Mouse (Mus musculus): ENCODE data around the gene Adgrb3. TPM values are rescaled to one million over a fixed set of nuclear protein-coding genes. Genes with fewer than 3 reads are reported as not detected.

The Adgrb3 gene
- total RNA-seq, 2 experiments from 2014 or later = not detected

GRCm38 (mm10) chr1:25088010-25088719, 741.3 kb downstream of the Adgrb3 start:
- intact Hi-C loops (cut with DNase I) = no loop called here
- DNase-seq = no peak
- H3K27ac ChIP-seq = no peak overlapping the region
- no peak overlapping the region for H3K4me3 ChIP-seq
- TF ChIP-seq CTCF (IDR thresholded peaks at IDR 0.05) = no peak

GRCm38 (mm10) chr1:25085616-25086372, 743.7 kb downstream of the Adgrb3 start:
- TF ChIP-seq CTCF (IDR thresholded peaks at IDR 0.05) = no peak
- intact Hi-C loops (cut with DNase I) = no loop called here
- H3K4me3 ChIP-seq = no peak overlapping the region
- no peak overlapping the region for H3K27ac ChIP-seq
- DNase-seq = no peak

- H3K4me3 ChIP-seq = no peak overlapping the region
- DNase-seq = no peak
- no peak for TF ChIP-seq CTCF (IDR thresholded peaks at IDR 0.05)
- H3K27ac ChIP-seq = no peak overlapping the region
- intact Hi-C loops (cut with DNase I) = no loop called here
Measured at GRCm38 (mm10) chr1:25082377-25082776, 747.1 kb downstream of the Adgrb3 start.

- intact Hi-C loops (cut with DNase I) = no loop called here
Measured at GRCm38 (mm10) chr1:25081265-25081849, 748.1 kb downstream of the Adgrb3 start.

GRCm38 (mm10) chr1:25079395-25079794, 750.1 kb downstream of the Adgrb3 start:
- no peak overlapping the region for H3K4me3 ChIP-seq
- intact Hi-C loops (cut with DNase I) = no loop called here
- no peak for DNase-seq
- no peak overlapping the region for H3K27ac ChIP-seq
- TF ChIP-seq CTCF (IDR thresholded peaks at IDR 0.05) = no peak

More at GRCm38 (mm10) chr1:25081265-25081849, 748.1 kb downstream of the Adgrb3 start:
- no peak overlapping the region for H3K27ac ChIP-seq
- DNase-seq = no peak
- H3K4me3 ChIP-seq = no peak overlapping the region
- no peak for TF ChIP-seq CTCF (IDR thresholded peaks at IDR 0.05)

GRCm38 (mm10) chr1:25075952-25076351, 753.6 kb downstream of the Adgrb3 start:
- no peak for DNase-seq
- Histone ChIP-seq H3K27ac (no peak overlapping the region), H3K4me3 (no peak overlapping the region)
- no peak for TF ChIP-seq CTCF (IDR thresholded peaks at IDR 0.05)
- intact Hi-C loops (cut with DNase I) = no loop called here

GRCm38 (mm10) chr1:25063964-25064363, 765.5 kb downstream of the Adgrb3 start:
- H3K4me3 ChIP-seq = no peak overlapping the region

GRCm38 (mm10) chr1:25060935-25061334, 768.6 kb downstream of the Adgrb3 start:
- intact Hi-C loops (cut with DNase I) = no loop called here
- no peak for DNase-seq
- TF ChIP-seq CTCF (IDR thresholded peaks at IDR 0.05) = no peak
- Histone ChIP-seq H3K27ac (no peak overlapping the region), H3K4me3 (no peak overlapping the region)

More at GRCm38 (mm10) chr1:25063964-25064363, 765.5 kb downstream of the Adgrb3 start:
- no peak overlapping the region for H3K27ac ChIP-seq
- DNase-seq = no peak
- intact Hi-C loops (cut with DNase I) = no loop called here
- TF ChIP-seq CTCF (IDR thresholded peaks at IDR 0.05) = no peak

GRCm38 (mm10) chr1:25060191-25060590, 769.3 kb downstream of the Adgrb3 start:
- TF ChIP-seq CTCF (IDR thresholded peaks at IDR 0.05) = no peak
- no peak overlapping the region for H3K27ac ChIP-seq
- intact Hi-C loops (cut with DNase I) = no loop called here
- H3K4me3 ChIP-seq = no peak overlapping the region
- no peak for DNase-seq

GRCm38 (mm10) chr1:25057656-25058055, 771.9 kb downstream of the Adgrb3 start:
- no peak for TF ChIP-seq CTCF (IDR thresholded peaks at IDR 0.05)
- intact Hi-C loops (cut with DNase I) = no loop called here
- Histone ChIP-seq H3K27ac (no peak overlapping the region), H3K4me3 (no peak overlapping the region)
- DNase-seq = no peak

GRCm38 (mm10) chr1:25057212-25057611, 772.3 kb downstream of the Adgrb3 start:
- intact Hi-C loops (cut with DNase I) = no loop called here

GRCm38 (mm10) chr1:25042091-25042490, 787.4 kb downstream of the Adgrb3 start:
- intact Hi-C loops (cut with DNase I) = no loop called here
- no peak for DNase-seq
- no peak overlapping the region for H3K4me3 ChIP-seq
- no peak for TF ChIP-seq CTCF (IDR thresholded peaks at IDR 0.05)
- no peak overlapping the region for H3K27ac ChIP-seq

More at GRCm38 (mm10) chr1:25057212-25057611, 772.3 kb downstream of the Adgrb3 start:
- no peak for DNase-seq
- H3K4me3 ChIP-seq = no peak overlapping the region
- H3K27ac ChIP-seq = no peak overlapping the region
- TF ChIP-seq CTCF (IDR thresholded peaks at IDR 0.05) = no peak

- no peak for TF ChIP-seq CTCF (IDR thresholded peaks at IDR 0.05)
- intact Hi-C loops (cut with DNase I) = no loop called here
- DNase-seq = no peak
- H3K4me3 ChIP-seq = no peak overlapping the region
- no peak overlapping the region for H3K27ac ChIP-seq
Measured at GRCm38 (mm10) chr1:25034161-25034560, 795.3 kb downstream of the Adgrb3 start.
